Mouse (Mus musculus) testis, adult 2 months (tissue): ENCODE measurements at regions not wholly inside any gene's neighbourhood (a gene's known extent, or its start where the extent isn't known, plus 50 kb on each side); places are given as distances from the start of the nearest gene placed in this dataset.

Experiments
- H3K27ac ChIP-seq: fragments of 200-500 bp; 2 replicates; pipeline ENCODE4 v1.5.1; 2012; ENCODE audit warnings: low read depth, low read length; ENCODE audit not compliant: control insufficient read depth, insufficient read depth
- H3K27me3 ChIP-seq: fragments of 200-500 bp; 2 replicates; pipeline ENCODE4 v1.6.1; 2012; ENCODE audit warnings: mild to moderate bottlenecking, low read length, moderate library complexity; ENCODE audit not compliant: control insufficient read depth, insufficient read depth
- H3K36me3 ChIP-seq: fragments of 200-500 bp; 2 replicates; pipeline ENCODE4 v1.6.1; 2012; ENCODE audit warnings: mild to moderate bottlenecking, low read length; ENCODE audit not compliant: control insufficient read depth, insufficient read depth
- H3K4me1 ChIP-seq: fragments of 200-500 bp; 2 replicates; pipeline ENCODE4 v1.6.1; 2012; ENCODE audit warnings: low read length; ENCODE audit not compliant: control insufficient read depth, insufficient read depth
- H3K4me3 ChIP-seq: fragments of 200-500 bp; 2 replicates; pipeline ENCODE4 v1.5.1; 2012; ENCODE audit warnings: low read depth, mild to moderate bottlenecking, low read length, moderate library complexity, mixed read lengths; ENCODE audit not compliant: control insufficient read depth
- CTCF ChIP-seq: fragments of 200-500 bp; IDR thresholded peaks from 2 replicates; pipeline ENCODE4 v1.5.1; 2012; ENCODE audit warnings: low read depth, mild to moderate bottlenecking, inconsistent platforms, low read length, moderate library complexity; ENCODE audit not compliant: control insufficient read depth, insufficient read depth, insufficient replicate concordance
- POLR2A ChIP-seq: fragments of 200-500 bp; IDR thresholded peaks from 2 replicates; pipeline ENCODE4 v1.6.1; 2012; ENCODE audit warnings: low read depth, mild to moderate bottlenecking, inconsistent platforms, low read length, moderate library complexity; ENCODE audit not compliant: control insufficient read depth

- H3K4me3 ChIP-seq: no peak overlapping the region
- H3K36me3 ChIP-seq: no peaks in the 10 kb centered on the region
- no peaks in the 10 kb centered on the region for H3K27me3 ChIP-seq
- H3K27ac ChIP-seq: no peak overlapping the region
- no peaks in the 10 kb centered on the region for H3K4me1 ChIP-seq
- no peak for TF ChIP-seq CTCF
- no peak for TF ChIP-seq POLR2A
These were observed 119.7 kb downstream of the Emx2 start for GRCm38 (mm10) chr19:59577886-59578285.

DNA sequence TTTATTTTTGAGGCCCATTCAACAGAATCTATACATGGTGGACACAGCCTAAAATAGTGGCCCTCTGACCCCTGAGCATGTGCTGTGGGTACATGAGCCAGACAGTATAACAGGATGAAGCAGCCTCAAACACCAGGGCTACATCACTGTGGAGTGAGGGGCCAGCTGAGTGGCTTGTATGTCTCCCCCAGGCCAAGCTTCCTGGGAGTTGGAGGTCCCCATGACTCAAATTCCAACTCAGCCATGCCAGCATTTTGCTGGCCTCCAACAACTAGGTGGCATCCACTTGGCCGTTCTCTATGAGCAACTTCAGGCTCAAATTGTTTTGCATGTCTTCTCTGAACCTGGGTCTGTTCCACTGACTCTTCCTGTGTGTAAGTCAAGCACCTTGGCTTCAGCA, 121.5 kb downstream of the Emx2 start:
- Histone ChIP-seq H3K4me1 (no peaks in the 10 kb centered on the region), H3K4me3 (no peak overlapping the region), H3K27ac (no peak overlapping the region), H3K36me3 (no peaks in the 10 kb centered on the region), H3K27me3 (no peaks in the 10 kb centered on the region)
- TF ChIP-seq CTCF: no peak
- no peak for TF ChIP-seq POLR2A

DNA sequence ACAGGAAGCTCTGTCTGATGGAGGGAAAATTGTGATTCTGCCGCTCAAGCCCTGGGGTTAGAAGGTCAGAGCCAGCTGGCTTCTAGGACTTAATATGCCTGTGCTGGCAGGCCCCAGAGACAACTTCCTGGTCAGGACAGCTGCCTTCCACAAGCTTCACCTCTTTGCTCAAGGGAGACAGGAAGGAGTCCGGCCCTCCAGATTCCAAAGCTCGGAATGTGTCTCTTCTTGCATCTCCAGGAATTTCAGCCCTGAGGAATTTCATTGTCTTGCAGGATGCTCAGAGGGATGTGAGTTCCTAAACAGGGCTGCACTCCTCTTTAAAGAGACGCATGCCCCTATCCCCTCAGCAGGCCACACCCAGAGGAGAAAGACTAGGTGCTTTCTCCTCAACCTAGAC, 127.7 kb downstream of the Emx2 start:
- Histone ChIP-seq H3K27ac (no peak overlapping the region), H3K27me3 (no peaks in the 10 kb centered on the region), H3K4me1 (peaks cover 3% of the 10 kb centered on the region), H3K36me3 (no peaks in the 10 kb centered on the region), H3K4me3 (no peak overlapping the region)
- TF ChIP-seq POLR2A (no peak), CTCF (no peak)

DNA sequence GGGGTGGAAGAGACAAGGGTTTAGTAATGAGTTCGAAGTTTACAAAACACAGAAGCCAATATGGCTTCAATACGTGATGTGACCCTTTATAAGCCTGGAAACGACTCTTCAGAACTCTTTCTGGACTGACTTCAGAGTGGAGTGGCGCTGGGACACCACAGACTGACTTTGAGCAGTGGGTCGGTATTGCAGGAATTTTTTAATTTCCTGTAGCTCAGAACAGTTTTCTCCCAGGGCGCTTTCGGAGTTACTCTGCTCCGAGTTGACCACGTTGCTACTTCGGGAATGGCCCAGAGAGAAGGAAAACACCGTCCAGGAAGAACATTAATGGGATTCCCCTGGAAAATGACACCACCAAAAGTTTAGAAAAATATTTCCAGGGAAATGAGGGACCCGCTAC, 129.1 kb downstream of the Emx2 start:
- no peak for TF ChIP-seq CTCF
- TF ChIP-seq POLR2A: no peak
- Histone ChIP-seq H3K27me3 (no peaks in the 10 kb centered on the region), H3K27ac (no peak overlapping the region)

DNA sequence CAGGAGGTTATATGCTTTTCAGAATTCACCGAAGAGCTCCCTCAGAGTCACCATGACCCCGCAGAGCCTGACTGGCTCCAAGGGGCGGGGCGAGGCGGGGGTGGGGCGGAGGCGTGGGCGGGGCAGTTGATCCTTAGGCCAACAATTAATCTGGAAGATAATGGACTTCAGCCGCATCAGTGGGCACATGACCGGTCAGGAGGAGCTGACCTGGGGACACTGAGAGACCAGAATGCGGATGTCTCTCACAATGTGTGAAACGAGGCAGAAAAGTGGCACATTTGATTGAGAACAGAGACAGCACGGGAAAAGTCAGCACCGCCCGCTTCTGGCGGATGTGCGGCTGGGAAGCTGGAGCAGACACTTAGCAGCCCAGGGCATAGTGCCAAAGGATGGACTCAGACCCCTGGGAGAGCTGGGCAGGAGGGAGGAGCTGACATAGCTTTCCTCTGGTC, 129.9 kb downstream of the Emx2 start:
- Histone ChIP-seq H3K27ac (no peak overlapping the region), H3K36me3 (no peaks in the 10 kb centered on the region)

More for the DNA sequence above, 129.1 kb downstream of the Emx2 start:
- peaks cover 3% of the 10 kb centered on the region for H3K4me1 ChIP-seq
- H3K36me3 ChIP-seq: no peaks in the 10 kb centered on the region
- H3K4me3 ChIP-seq: no peak overlapping the region

DNA sequence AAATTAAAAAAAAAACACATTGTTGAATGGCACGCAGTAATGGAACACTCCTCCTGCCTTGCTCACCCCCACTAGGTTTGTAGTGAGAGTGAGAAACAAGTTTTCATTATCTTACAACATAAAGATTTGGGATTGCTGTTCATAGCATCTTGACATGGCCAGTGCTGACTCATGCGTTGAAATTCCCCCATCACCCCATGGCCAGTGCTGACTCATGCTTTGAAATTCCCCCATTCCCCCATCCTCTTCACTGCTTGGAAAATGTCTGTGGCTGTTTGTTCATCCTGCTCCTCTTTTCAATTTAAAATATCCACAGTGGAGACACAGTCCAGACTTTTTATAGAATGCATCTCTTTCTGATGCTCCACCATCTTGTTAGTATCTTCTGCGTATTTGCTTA, 131.8 kb downstream of the Emx2 start:
- TF ChIP-seq CTCF (no peak), POLR2A (no peak)
- Histone ChIP-seq H3K4me3 (no peak overlapping the region), H3K27ac (no peak overlapping the region), H3K36me3 (no peaks in the 10 kb centered on the region), H3K4me1 (peaks cover 3% of the 10 kb centered on the region), H3K27me3 (no peaks in the 10 kb centered on the region)

More for the DNA sequence above, 129.9 kb downstream of the Emx2 start:
- Histone ChIP-seq H3K4me3 (peak overlapping the region; percentile 39), H3K27me3 (no peaks in the 10 kb centered on the region), H3K4me1 (peaks cover 3% of the 10 kb centered on the region)
- TF ChIP-seq CTCF (no peak), POLR2A (no peak)

DNA sequence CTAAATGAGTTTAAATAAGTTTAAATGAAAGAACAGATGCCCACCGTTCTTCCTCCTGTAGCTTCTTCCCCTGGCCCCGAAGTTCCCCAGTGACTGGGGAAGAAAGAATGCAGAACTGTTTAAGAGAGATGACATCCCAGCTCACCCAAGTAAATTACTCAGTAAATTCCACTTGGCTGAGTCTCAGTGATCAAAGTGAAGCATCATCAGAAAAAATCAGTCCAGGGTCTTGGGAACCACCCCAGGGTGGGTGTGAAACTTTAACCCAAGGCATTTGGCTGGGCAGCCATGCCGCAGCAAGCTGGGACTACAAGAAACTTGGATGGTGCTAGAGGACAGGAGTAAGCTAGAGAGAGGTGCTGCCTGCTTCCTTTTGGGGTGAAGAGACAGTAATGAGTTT, 133.9 kb downstream of the Emx2 start:
- no peak for TF ChIP-seq CTCF
- H3K27me3 ChIP-seq: no peaks in the 10 kb centered on the region
- no peak overlapping the region for H3K27ac ChIP-seq
- H3K36me3 ChIP-seq: no peaks in the 10 kb centered on the region
- H3K4me1 ChIP-seq: peaks cover 3% of the 10 kb centered on the region
- H3K4me3 ChIP-seq: no peak overlapping the region

DNA sequence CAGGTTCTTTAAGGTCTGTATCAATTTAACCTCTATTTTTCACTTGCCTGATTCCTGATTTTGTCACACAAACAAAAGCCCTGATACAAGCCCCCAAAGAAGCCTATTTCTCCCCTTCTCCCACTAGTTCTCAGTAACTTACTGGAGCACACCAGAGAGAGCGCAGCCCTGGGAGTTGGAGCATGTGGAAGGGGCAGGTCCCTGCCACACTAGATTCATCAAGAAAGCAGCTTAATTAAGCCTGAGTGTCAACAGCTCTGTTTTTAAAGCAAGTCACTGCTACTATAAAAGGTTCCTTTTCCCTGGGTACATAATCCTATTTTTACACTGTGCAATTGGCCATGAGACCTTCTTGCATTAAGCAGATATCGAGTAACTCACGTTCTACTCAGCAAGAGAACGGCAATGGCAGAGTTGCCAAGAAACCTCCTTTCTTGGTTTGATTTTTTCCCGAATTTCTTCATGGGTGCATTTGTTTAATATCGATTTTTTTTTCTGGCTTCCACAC, 166.2 kb downstream of the Emx2 start:
- TF ChIP-seq CTCF: no peak
- TF ChIP-seq POLR2A: no peak
- H3K27ac ChIP-seq: no peak overlapping the region

More for the DNA sequence above, 166.2 kb downstream of the Emx2 start:
- Histone ChIP-seq H3K27me3 (no peaks in the 10 kb centered on the region), H3K4me1 (no peaks in the 10 kb centered on the region), H3K36me3 (no peaks in the 10 kb centered on the region), H3K4me3 (no peak overlapping the region)
